In the genomic region with DNA sequence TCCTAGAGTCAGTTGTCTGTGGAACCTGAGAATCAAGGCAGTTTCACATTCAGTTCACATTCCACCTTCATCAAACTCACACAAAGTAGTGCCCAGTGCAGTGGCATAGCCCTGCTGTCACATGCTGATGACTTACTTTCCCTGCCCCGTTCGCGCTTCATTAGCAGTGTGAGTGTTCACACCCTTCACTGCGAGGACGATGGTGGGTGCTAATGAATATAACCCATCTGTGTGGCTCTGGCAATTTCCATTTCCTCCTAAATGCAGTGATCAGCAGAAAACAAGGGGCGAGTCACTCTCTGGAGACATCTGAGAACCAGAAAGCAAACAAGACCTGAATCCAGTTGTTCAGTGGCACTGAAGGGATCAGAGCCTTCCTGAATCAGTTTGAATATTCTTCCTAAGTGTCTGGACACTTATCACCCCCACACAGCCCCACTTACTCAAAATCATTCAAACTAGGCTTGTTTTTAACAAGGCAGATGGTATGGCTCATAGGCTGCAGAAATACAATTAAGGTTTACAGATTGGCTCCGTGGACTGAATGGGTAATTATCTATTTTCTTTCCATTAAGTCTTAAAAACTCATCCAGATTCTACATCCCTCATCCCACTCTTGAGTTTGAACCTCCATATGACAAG, we compare ENCODE assay signal across 13 mouse cellular contexts.
DNase-seq lines count a peak whose midpoint lies in the region; ATAC-seq and TF ChIP-seq lines count a peak whose summit lies in the region.
"Had no signal": no experiment of that assay in that cellular context is flagged by ENCODE, and none has a peak within 500 bp of the region (broad histone marks: within the 10 kb centered on the region; RNA-seq: fewer than 3 reads in every experiment).

No protein-coding gene starts in this region.

- peaks cover 5% of the 10 kb centered on the region; the same call in 1 of the 2 replicates for H3K4me1 ChIP-seq in midbrain, embryonic 11.5 days (ENCODE audit: control insufficient read depth, insufficient read depth, low read length)
- no peaks in the 10 kb centered on the region for H3K4me1 ChIP-seq in midbrain, postnatal 0 days (ENCODE audit: insufficient read depth, low read length)
- peaks cover 18% of the 10 kb centered on the region for H3K4me1 ChIP-seq in forebrain, embryonic 14.5 days (ENCODE audit: control insufficient read depth, insufficient read depth, low read length)

- no peak for TF ChIP-seq CTCF in midbrain, postnatal 0 days (IDR thresholded peaks at IDR 0.05)

- no peaks in the 10 kb centered on the region for H3K36me3 ChIP-seq in midbrain, embryonic 11.5 days (ENCODE audit: control insufficient read depth, insufficient read depth, low read length)
- H3K36me3 ChIP-seq in midbrain, postnatal 0 days (ENCODE audit: insufficient read depth, low read length), result no peaks in the 10 kb centered on the region
- H3K36me3 ChIP-seq in forebrain, embryonic 14.5 days (ENCODE audit: control insufficient read depth, insufficient read depth, low read length), result no peaks in the 10 kb centered on the region
- H3K36me3 ChIP-seq: heart, embryonic 12.5 days had no signal

- no peak overlapping the region for H3K9ac ChIP-seq in midbrain, embryonic 11.5 days (ENCODE audit: low read length)
- no peak overlapping the region for H3K9ac ChIP-seq in midbrain, postnatal 0 days (replicated peaks; ENCODE audit: low read length, poor library complexity, severe bottlenecking)
- no peak overlapping the region for H3K9ac ChIP-seq in forebrain, embryonic 14.5 days (ENCODE audit: low read length)
- H3K9ac ChIP-seq: heart, embryonic 12.5 days had no signal

- H3K27me3 ChIP-seq in midbrain, embryonic 11.5 days (ENCODE audit: control insufficient read depth, insufficient read depth, low read length), result no peaks in the 10 kb centered on the region
- no peaks in the 10 kb centered on the region for H3K27me3 ChIP-seq in midbrain, postnatal 0 days (ENCODE audit: insufficient read depth, low read length)
- H3K27me3 ChIP-seq in forebrain, embryonic 14.5 days (replicated peaks; ENCODE audit: control insufficient read depth, insufficient read depth, low read length), result no peaks in the 10 kb centered on the region
- H3K27me3 ChIP-seq: heart, embryonic 12.5 days had no signal

- 46% methylated on average over 7 of the region's 7 CpGs for WGBS in midbrain, embryonic 11.5 days
- 41% methylated on average over 7 of the region's 7 CpGs for WGBS in midbrain, postnatal 0 days
- WGBS in forebrain, embryonic 14.5 days, result 38% methylated on average over 7 of the region's 7 CpGs

- no peak overlapping the region for H3K4me3 ChIP-seq in midbrain, embryonic 11.5 days (ENCODE audit: low read depth, low read length)
- H3K4me3 ChIP-seq in midbrain, postnatal 0 days (ENCODE audit: low read depth, low read length), result no peak overlapping the region
- H3K4me3 ChIP-seq in forebrain, embryonic 14.5 days (ENCODE audit: low read depth, low read length), result no peak overlapping the region
- H3K4me3 ChIP-seq: heart, embryonic 12.5 days had no signal

- no peak overlapping the region for H3K4me2 ChIP-seq in midbrain, embryonic 11.5 days
- H3K4me2 ChIP-seq in midbrain, postnatal 0 days (ENCODE audit: low read depth, low read length, poor library complexity, severe bottlenecking), result no peak overlapping the region
- H3K4me2 ChIP-seq in forebrain, embryonic 14.5 days (ENCODE audit: low read length), result 0 out of 2 replicates have a peak overlapping the region, but pooled peaks have one; percentile 5
- H3K4me2 ChIP-seq: heart, embryonic 12.5 days; liver, embryonic 11.5 days had no signal

- ATAC-seq in midbrain, embryonic 11.5 days (ENCODE audit: low FRiP score), result peak; percentile 72
- ATAC-seq in midbrain, postnatal 0 days (ENCODE audit: low FRiP score), result no peak
- ATAC-seq in forebrain, embryonic 14.5 days, result peak; percentile 95
- ATAC-seq in inflammation-experienced regulatory T-cells, adult 6 months, result no peak

- H3K27ac ChIP-seq in midbrain, embryonic 11.5 days (ENCODE audit: low read depth, low read length), result no peak overlapping the region
- H3K27ac ChIP-seq in midbrain, postnatal 0 days (ENCODE audit: low read depth, low read length), result no peak overlapping the region
- peak overlapping the region; percentile 84 for H3K27ac ChIP-seq in forebrain, embryonic 14.5 days (ENCODE audit: low read depth, low read length)

- no peaks in the 10 kb centered on the region for H3K9me3 ChIP-seq in midbrain, embryonic 11.5 days (ENCODE audit: control insufficient read depth, low read length)
- H3K9me3 ChIP-seq in midbrain, postnatal 0 days (ENCODE audit: low read length), result no peaks in the 10 kb centered on the region
- no peaks in the 10 kb centered on the region for H3K9me3 ChIP-seq in forebrain, embryonic 14.5 days (replicated peaks; ENCODE audit: control insufficient read depth, low read length)
- H3K9me3 ChIP-seq: heart, embryonic 12.5 days had no signal

- no peak for DNase-seq in midbrain, embryonic 11.5 days (ENCODE audit: low spot score, missing footprints)
- DNase-seq in midbrain, postnatal 0 days (ENCODE audit: low spot score), result no peak
- peak; percentile 89 for DNase-seq in forebrain, embryonic 14.5 days (ENCODE audit: low spot score)
- DNase-seq in layer of hippocampus, adult 9-11 months, result peak; percentile 10
- DNase-seq in skeletal muscle tissue, adult 2 months (ENCODE audit: low read depth, low spot score), result peak; percentile 3
- no peak for DNase-seq in adrenal gland, adult 8-10 months
- DNase-seq: cerebellum, adult 11-12 months; kidney, adult 18-20 months; lung, postnatal 36 days; spleen, adult 18-20 months had no signal

Comparison
In these comparisons a context has a peak if more than half of its experiments do, and no peak if none do; other contexts are left out.
1. ATAC-seq: peak in midbrain, embryonic 11.5 days (single experiment) and forebrain, embryonic 14.5 days (single experiment); none in midbrain, postnatal 0 days (single experiment) and inflammation-experienced regulatory T-cells, adult 6 months (single experiment).
2. DNase-seq: peak in forebrain, embryonic 14.5 days (single experiment), layer of hippocampus, adult 9-11 months (single experiment) and skeletal muscle tissue, adult 2 months (single experiment); none in midbrain, embryonic 11.5 days (single experiment), midbrain, postnatal 0 days (single experiment) and adrenal gland, adult 8-10 months (single experiment).